ENCODE assay signal across 7 mouse cellular contexts in genomic region chr9:53269466-53269755, GRCm38 (mm10). TPM values are rescaled to one million over a fixed set of nuclear protein-coding genes. Genes with fewer than 3 reads are reported as not detected.
"Had no signal": no experiment of that assay in that cellular context is flagged by ENCODE, and none has a peak within 500 bp of the region (broad histone marks: within the 10 kb centered on the region; RNA-seq: fewer than 3 reads in every experiment).

No protein-coding gene starts in this region.

- ATAC-seq: intestine, embryonic 15.5 days had no signal

- H3K36me3 ChIP-seq: intestine, embryonic 15.5 days; limb, embryonic 13.5 days; liver, embryonic 13.5 days had no signal

- H3K27ac ChIP-seq: intestine, embryonic 15.5 days; limb, embryonic 13.5 days; liver, embryonic 13.5 days had no signal

- H3K9me3 ChIP-seq: intestine, embryonic 15.5 days; limb, embryonic 13.5 days; liver, embryonic 13.5 days had no signal

- H3K4me3 ChIP-seq: intestine, embryonic 15.5 days; limb, embryonic 13.5 days; liver, embryonic 13.5 days had no signal

- H3K4me1 ChIP-seq: liver, embryonic 13.5 days had no signal

- H3K4me2 ChIP-seq: intestine, embryonic 15.5 days; limb, embryonic 13.5 days; liver, embryonic 13.5 days; midbrain, embryonic 11.5 days had no signal

- DNase-seq: kidney, adult 11 months; liver, embryonic 13.5 days; thymus, postnatal 25 days had no signal

- H3K9ac ChIP-seq: intestine, embryonic 15.5 days; limb, embryonic 13.5 days; liver, embryonic 13.5 days had no signal

- H3K27me3 ChIP-seq: intestine, embryonic 15.5 days; limb, embryonic 13.5 days; liver, embryonic 13.5 days had no signal

RNA-seq across cellular contexts. Expression of gene Exph5, which starts 32.1 kb away (rescaled TPM):
- total RNA-seq: megakaryocyte-erythroid progenitor cell, adult 5-6 weeks had no signal
